Mouse (Mus musculus): ENCODE results near the gene Acss1.

Gene Acss1

DNA sequence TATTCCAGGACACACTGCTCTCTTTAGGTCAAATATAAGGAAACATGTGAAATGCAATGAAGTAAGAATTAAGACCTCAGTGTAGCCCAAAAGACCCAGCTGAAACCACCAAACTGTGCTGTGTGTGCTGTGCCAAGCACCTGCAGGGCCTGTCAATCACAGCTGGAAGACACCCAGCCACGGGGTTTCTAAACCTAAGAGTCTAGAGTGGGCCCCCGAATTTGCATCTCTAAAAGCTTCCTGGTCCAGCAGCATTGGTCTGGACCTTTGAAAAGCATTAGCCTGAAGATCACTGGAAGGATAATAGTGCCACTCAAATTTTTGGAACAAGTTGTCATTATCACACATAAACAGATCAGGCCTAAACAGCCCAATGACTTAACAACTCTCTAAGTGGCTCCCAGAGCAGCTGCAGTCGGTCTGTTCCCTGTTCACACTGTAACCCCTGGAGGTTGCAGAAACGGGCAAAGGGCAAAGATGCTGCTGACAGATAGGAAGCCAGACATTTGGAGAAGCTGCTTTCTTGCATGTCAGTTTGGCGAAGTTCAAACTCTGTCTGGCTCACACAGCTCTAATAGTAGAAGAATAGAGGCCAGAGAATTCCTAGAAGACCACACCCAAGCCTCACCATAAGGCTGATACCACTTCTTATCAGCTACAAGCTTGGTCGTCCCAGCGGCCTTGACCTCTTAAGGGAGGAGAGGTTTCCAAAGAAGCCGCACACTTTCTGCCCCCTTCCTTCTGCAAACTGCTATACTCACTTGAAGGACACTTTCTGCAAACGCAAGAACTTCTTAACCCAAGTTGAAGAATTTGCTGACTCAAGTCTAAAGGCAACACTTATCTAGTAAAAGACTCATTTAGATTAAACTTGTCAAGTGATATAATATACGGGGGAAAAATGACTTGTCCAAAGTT, 2.5 kb downstream of the Acss1 start:
- DNase-seq: no peak

GRCm38 (mm10) chr2:150665006-150665405, 3.3 kb downstream of the Acss1 start:
- DNase-seq: no peak

DNA sequence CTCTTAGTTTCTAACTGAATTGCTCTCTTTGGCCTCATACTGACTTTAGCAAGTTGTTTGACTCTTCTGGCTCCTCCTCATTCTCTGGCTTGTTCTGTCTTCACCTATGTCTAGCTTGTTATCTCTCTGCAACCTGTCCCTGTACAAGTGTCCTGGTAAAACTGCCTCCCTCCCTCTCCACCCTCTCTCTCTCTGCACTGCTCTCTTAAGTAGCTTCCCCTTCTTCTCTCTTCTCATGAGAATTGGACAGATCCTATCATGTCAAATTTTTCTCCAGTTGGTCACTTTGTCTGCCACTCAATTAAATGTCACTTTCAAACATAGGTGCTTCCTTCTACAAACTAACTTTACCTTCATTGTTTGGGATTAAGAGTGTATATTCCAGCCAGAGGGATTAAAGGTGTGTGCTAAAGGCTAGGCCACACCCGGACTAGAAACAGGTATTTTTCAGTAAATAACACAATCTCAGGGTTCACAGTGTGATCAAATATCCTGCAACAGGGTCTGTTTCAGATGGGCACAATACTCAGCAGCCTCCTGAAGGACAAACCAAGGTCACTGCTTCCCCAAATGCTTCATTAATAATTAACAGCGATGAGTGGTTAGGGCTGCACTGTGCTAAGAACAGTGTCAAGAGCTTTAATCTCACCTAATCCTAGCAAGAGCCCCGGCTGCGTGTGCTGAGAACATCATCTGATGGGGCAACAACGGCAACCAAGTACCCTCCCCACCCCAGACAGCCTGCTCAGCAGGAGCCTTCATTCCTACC, 4.0 kb downstream of the Acss1 start:
- DNase-seq: no peak

DNA sequence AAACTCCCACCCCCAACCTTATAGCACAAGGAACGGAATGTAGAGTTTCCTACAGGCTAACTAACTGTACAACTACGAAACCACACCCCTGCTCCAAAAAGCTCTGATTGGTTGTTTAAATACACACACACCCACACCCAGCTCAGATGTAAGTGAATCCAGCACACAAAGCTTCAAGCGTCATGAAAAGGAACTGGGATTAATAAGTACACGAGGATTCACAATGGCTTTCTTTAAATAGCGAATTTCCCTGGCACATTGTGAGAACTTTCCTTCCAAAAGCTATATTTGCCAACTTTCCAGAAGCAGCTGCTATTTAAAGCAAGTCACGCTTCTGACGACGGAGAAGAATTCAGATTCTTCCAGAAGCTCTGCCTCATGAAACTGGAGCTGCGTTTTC, 5.0 kb downstream of the Acss1 start:
- DNase-seq: no peak

DNA sequence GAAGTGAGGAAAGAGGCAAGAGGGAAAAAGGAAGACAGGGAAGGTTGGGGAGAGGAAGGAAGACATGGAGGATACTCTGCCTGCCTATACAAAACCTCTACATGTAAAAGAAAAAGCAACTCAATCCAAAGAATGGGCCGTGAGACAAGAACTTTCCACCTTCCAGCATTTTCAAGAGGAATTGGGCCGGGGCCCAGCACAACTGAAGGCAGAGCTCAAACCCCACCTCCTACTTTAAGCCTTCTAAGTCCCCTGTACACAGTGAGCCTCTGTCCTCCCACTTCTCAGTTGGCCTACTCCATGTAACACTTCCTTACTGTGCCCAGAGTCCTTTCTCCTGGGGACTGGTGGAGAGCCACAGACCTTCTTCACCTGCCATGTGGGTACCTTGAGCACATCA, 6.3 kb downstream of the Acss1 start:
- DNase-seq: no peak

- DNase-seq: no peak
Observed at GRCm38 (mm10) chr2:150660668-150661451, 7.4 kb downstream of the Acss1 start.

- DNase-seq: no peak
Observed at GRCm38 (mm10) chr2:150660049-150660448, 8.3 kb downstream of the Acss1 start.

DNA sequence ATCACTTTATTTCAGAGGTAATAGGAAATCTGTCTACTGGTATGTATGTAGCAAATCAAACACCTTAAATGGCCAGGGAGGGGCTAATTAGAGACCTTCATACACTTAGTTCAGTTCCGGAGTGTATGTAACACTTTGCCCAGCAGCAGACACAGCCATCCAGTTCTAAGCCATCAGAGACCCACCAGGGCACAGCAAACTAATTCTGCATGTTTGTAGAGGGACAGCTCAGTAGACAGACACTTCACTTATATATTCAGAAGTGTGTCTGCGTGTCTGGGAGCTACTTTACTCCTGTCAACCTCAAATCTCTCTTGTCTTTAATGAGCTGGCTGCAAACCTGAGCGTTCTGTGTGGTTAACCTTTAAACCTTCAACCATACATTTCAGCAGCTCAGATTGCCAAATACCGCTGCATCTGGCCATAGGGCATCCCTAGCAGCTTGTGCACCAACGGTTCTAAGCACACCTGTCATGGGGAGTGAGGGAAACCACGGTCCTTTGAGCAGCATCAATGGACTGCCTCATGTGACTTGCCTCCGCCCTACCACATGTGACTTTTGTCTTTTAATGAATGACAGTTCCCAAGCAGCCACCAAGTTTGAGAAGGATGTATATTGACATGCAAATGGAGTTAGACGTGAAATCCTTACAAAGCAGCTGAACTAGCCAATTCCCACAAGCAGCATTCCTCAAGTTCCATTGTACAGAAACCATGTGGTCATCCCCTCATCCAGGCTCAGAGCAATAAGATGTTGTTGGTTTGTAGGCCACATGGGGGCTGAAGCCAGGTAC, 11.1 kb downstream of the Acss1 start:
- no peak for DNase-seq

GRCm38 (mm10) chr2:150656112-150656511, 12.2 kb downstream of the Acss1 start:
- DNase-seq: no peak

GRCm38 (mm10) chr2:150655290-150655689, 13.0 kb downstream of the Acss1 start:
- no peak for DNase-seq

GRCm38 (mm10) chr2:150654814-150655213, 13.5 kb downstream of the Acss1 start:
- DNase-seq: no peak

DNA sequence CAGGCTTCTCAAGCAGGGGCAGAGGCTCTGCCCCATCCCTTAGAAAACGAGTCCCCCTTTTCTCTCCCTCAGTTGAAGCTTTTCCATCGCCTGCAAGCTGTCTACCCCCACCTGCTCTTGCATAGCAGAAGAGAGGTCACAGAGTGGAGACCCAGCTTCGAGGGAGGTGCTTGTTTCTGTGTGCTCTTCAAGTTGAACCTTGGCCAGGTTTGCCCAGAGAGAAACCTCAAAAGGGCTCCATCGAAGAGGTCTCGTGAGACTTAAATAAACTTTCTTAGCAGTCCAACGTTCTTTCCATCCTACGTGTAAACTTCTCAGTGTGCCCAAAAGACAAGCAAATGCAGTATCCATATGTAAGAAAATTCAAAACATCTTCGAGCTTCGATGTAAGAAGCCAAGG, 16.9 kb downstream of the Acss1 start:
- no peak for DNase-seq

GRCm38 (mm10) chr2:150650511-150651074, 17.7 kb downstream of the Acss1 start:
- DNase-seq: peak; percentile 14

- DNase-seq: no peak
Observed at GRCm38 (mm10) chr2:150648300-150648895, 19.9 kb downstream of the Acss1 start.

DNA sequence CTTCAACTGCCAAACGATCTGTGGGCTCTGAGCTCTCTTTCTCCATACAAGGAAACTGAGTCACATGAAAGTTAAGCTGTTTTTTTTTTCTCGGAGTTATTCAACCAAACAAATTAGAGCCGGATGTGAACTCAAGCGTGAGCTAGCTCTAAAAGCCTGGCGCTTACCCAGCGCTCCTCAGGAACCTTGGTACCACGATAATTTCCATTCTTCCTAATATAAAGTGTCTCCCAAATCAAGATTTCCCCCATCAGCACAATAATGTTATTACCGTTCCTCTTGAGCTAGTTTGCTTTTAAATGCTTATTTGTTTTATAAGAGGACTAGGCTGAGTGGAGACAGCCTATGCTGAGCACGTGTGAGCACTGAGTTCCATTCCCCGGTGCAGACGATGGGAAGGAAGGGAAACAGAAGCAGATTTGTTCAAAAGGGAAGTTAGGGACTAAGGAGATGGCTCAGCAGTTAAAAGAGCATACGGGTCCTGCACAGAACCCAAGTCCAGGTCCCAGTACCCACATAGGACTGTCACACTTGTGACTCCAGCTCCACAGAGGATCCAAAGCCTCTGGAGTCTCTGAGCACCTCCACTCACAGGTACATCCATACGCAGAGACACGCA, 20.5 kb downstream of the Acss1 start:
- peak; percentile 30 for DNase-seq

DNA sequence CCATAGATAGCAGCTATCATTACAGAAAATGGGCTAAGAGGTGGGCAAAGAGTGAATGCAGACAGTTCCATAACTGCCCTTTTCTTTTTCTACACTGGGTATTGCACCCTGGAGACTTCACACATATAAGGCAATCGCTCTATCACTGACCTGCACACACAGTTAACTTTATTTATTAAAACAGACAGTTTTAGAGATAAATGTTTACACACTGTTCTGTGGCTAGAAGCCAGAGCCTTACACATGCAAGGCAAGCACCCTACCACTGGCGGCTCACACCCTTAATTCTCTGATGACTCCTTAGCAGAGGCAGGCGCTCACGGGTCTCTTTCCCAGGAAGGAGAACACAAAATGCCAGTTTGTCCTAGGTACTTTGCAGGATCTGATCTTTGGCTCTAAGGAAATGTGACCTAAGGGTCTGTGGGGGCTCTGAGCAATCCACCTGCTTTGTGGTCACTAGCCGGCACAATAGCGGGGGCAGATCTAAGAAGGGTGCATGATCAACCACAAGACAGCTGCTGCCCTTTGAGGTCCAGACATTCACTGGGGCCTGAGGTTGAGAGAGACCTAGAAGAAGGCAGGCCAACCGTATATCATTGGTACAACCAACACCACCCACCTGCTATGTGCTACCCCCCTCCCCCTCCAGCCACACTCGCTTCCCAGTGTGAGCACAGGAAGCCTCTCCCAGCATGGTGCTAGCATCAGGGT, 21.7 kb downstream of the Acss1 start:
- DNase-seq: no peak

GRCm38 (mm10) chr2:150645225-150645624, 23.1 kb downstream of the Acss1 start:
- DNase-seq: no peak

DNA sequence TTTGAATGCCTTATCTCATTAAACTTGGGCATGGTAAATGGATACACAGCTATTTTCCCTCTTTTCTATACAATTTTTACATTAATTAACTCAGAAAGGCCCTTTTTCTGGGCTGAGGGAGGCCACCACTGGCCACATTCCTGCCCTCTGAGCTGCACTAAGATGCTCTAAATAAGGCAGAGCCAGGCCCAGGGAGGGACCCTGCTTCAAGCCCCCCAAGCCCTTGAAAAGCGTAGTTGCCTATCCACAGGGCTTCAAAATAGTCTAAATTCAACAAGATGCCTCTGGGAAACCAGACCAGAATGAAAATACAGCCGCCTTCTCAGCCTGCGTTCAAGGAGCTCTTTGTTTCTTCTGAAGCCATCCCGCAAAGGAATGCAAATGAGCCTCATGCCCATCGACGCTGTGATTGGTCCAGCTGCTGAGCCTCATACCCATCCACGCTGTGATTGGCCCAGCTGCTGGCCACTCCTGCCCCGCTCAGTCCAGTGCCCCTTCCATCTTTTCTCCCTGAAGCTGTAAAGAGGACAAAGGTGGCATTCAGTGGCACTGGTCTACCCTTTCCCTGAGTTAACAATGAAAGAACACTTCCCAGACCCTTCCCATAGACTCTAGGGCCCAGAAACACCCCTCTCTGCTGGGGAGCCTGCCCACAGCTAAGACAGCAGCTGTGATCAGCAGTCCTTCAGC, 24.4 kb downstream of the Acss1 start:
- DNase-seq: peak; percentile 25

- DNase-seq: no peak
Observed at GRCm38 (mm10) chr2:150643166-150643565, 25.1 kb downstream of the Acss1 start.

- no peak for DNase-seq
Observed at GRCm38 (mm10) chr2:150638370-150638733, 29.9 kb downstream of the Acss1 start.
